Mouse (Mus musculus) brown adipose tissue, adult 24 weeks (tissue): ENCODE measurements at regions not wholly inside any gene's neighbourhood (a gene's known extent, or its start where the extent isn't known, plus 50 kb on each side); places are given as distances from the start of the nearest gene placed in this dataset.

Experiments used
- H3K27ac ChIP-seq: fragments of 200-500 bp; replicated peaks from 2 replicates; pipeline ENCODE4 v1.5.1; 2012; ENCODE audit warnings: low read depth, mild to moderate bottlenecking, low read length
- H3K4me1 ChIP-seq: fragments of 200-500 bp; 2 replicates; pipeline ENCODE4 v1.6.1; 2012; ENCODE audit warnings: low read length, mixed read lengths; ENCODE audit not compliant: control insufficient read depth, insufficient read depth, insufficient read length
- H3K4me3 ChIP-seq: fragments of 200-500 bp; 2 replicates; pipeline ENCODE4 v1.5.1; 2012; ENCODE audit warnings: low read depth, mild to moderate bottlenecking, low read length, moderate library complexity; ENCODE audit not compliant: insufficient read depth

DNA sequence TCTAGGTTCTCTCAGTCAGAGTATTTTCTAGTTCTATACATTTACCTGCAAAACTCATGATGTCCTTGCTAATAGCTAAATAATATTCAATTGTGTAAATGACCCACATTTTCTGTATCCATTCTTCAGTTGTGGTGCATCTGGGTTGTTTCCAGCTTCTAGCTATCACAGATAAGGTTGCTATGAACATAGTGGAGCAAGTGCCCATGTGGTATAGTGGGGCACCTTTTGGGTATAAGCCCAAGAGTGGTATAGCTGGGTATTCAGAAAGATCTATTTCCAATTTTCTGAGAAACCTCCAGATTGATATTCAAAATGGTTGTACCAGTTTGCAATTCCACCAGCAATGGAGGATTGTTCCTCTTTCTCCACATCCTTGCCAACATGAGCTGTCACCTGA, 1835.1 kb upstream of the Lrrc6 start:
- H3K4me1 ChIP-seq, result no peaks in the 10 kb centered on the region
- H3K27ac ChIP-seq, result no peak overlapping the region
- no peak overlapping the region for H3K4me3 ChIP-seq

- Histone ChIP-seq H3K27ac (no peak overlapping the region), H3K4me3 (no peak overlapping the region), H3K4me1 (no peaks in the 10 kb centered on the region)
These were observed 1815.4 kb upstream of the Lrrc6 start for GRCm38 (mm10) chr15:68316116-68316515.
